Mouse (Mus musculus) midbrain, embryonic 10.5 days (tissue): Measurements from ENCODE around the gene Brpf1. TPM values are rescaled to one million over a fixed set of nuclear protein-coding genes. Genes with fewer than 3 reads are reported as not detected.

ENCODE experiments used
- DNase-seq: peaks from one replicate; pipeline ENCODE4 v3.0.0-alpha.2; 2017; ENCODE audit warnings: low spot score
- H3K27ac ChIP-seq: fragments of 300-500 bp; sonication (generic); replicated peaks from 2 replicates; pipeline ENCODE4 v1.5.1; 2016; ENCODE audit warnings: mild to moderate bottlenecking
- H3K27me3 ChIP-seq: fragments of 300-500 bp; sonication (generic); 2 replicates; pipeline ENCODE4 v1.6.1; 2016; ENCODE audit warnings: low read depth, mild to moderate bottlenecking; ENCODE audit not compliant: poor library complexity, severe bottlenecking
- H3K36me3 ChIP-seq: fragments of 300-500 bp; sonication (generic); 2 replicates; pipeline ENCODE4 v1.6.1; 2016; ENCODE audit warnings: mild to moderate bottlenecking, moderate library complexity
- H3K4me1 ChIP-seq: fragments of 300-500 bp; sonication (generic); 2 replicates; pipeline ENCODE4 v1.6.1; 2016
- H3K4me3 ChIP-seq: fragments of 300-500 bp; sonication (generic); 2 replicates; pipeline ENCODE4 v1.5.1; 2016; ENCODE audit warnings: mild to moderate bottlenecking, moderate library complexity
- H3K9me3 ChIP-seq: fragments of 300-500 bp; sonication (generic); replicated peaks from 2 replicates; pipeline ENCODE4 v1.6.1; 2016; ENCODE audit warnings: mild to moderate bottlenecking
- WGBS: fragments of 180-500 bp; shearing (Covaris S2); methylation state at CpG from one replicate; pipeline ENCODE4 v1.1.7; 2016; 5-methylcytosine and 5-hydroxymethylcytosine counted together
- polyA plus RNA-seq: library from polyadenylated mRNA; unstranded; fragments of >200 nt; fragmentation: Nextera tagmentation; extraction: Ambion mirVana; gene quantifications from 2 replicates; pipeline ENCODE4 v1.2.1, GENCODE M21; 2016

The Brpf1 gene
- polyA plus RNA-seq, 1 experiment from 2014 or later, result 22.4 TPM

DNA sequence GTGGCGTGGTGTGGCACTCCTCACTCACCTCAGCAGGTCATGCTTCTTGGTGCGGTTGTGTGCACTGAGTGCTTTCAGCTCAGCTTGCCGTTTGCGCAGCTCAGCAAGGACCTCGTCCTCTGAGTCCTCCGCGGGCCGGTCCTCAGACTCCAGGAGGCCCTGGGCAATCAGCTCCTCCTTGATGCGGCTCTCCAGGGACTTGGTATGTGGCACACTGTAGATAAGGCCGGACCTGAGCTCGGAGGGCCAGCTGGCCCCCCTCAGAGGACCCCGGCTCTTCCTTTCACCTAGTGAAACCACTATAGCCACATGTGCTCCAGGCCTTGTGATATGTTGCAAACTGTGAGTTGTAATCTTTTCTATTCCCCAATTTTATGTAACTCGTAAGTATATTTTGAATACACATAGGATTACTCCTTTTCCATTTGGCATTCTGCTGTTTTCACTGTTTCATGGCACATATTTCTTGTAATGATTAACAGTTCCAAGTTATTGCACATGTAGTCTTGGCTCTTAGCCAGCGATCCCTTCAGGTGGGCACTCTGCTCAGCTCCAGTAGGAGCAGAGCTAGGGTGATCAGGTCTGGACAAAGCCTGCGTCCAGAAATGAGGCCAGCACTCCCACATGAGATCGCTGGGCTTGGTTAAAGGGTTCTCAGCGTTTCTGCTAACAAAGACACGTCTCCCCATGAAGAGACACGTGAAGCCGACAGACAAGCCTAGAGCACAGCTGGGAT, 63.4 kb downstream of the Brpf1 start:
- Histone ChIP-seq H3K4me3 (no peak overlapping the region), H3K27me3 (no peaks in the 10 kb centered on the region), H3K4me1 (no peaks in the 10 kb centered on the region), H3K27ac (no peak overlapping the region), H3K9me3 (no peaks in the 10 kb centered on the region), H3K36me3 (peaks cover 87% of the 10 kb centered on the region)
- WGBS, result 93% methylated on average over 20 of the region's 20 CpGs
- DNase-seq, result no peak

- H3K27ac ChIP-seq, result no peak overlapping the region
- H3K9me3 ChIP-seq, result no peaks in the 10 kb centered on the region
- H3K4me3 ChIP-seq, result no peak overlapping the region
- peaks cover 76% of the 10 kb centered on the region for H3K36me3 ChIP-seq
- no peaks in the 10 kb centered on the region for H3K27me3 ChIP-seq
- no peak for DNase-seq
- peaks cover 14% of the 10 kb centered on the region for H3K4me1 ChIP-seq
- WGBS, result 94% methylated on average over 4 of the region's 4 CpGs
Measured at GRCm38 (mm10) chr6:113373491-113373890, 66.6 kb downstream of the Brpf1 start.

Other genes starting within 250 kb of the Brpf1 start
- 74.3 and 79.0 TPM in 2 replicates for gene Setd5, start 229.8 kb upstream of the Brpf1 start, polyA plus RNA-seq
- 13.8 and 21.6 TPM in 2 replicates for gene Lhfpl4, start 111.8 kb upstream of the Brpf1 start, polyA plus RNA-seq
- gene Mtmr14, start 69.3 kb upstream of the Brpf1 start, polyA plus RNA-seq, result 49.2 and 51.0 TPM in 2 replicates
- 0.27 and 0.38 TPM in 2 replicates for gene Cpne9, start 24.8 kb upstream of the Brpf1 start, polyA plus RNA-seq
- 16.1 and 18.8 TPM in 2 replicates for gene Ogg1, start 19.8 kb downstream of the Brpf1 start, polyA plus RNA-seq
- 47.2 and 54.3 TPM in 2 replicates for gene Camk1, start 36.8 kb downstream of the Brpf1 start, polyA plus RNA-seq
- 59.2 and 62.9 TPM in 2 replicates for gene Tada3, start 70.7 kb downstream of the Brpf1 start, polyA plus RNA-seq
- 379 and 381 TPM in 2 replicates for gene Arpc4, start 71.0 kb downstream of the Brpf1 start, polyA plus RNA-seq
- gene Ttll3, start 82.1 kb downstream of the Brpf1 start, polyA plus RNA-seq, result 5.9 and 6.7 TPM in 2 replicates
- 36.3 and 43.4 TPM in 2 replicates for gene Rpusd3, start 112.2 kb downstream of the Brpf1 start, polyA plus RNA-seq
- gene Cidec, start 128.6 kb downstream of the Brpf1 start, polyA plus RNA-seq, result not detected in 2 replicates
- 90.0 and 93.5 TPM in 2 replicates for gene Jagn1, start 135.4 kb downstream of the Brpf1 start, polyA plus RNA-seq
- gene Il17re, start 151.3 kb downstream of the Brpf1 start, polyA plus RNA-seq, result 1.1 and 1.4 TPM in 2 replicates
- 4.4 and 5.3 TPM in 2 replicates for gene Il17rc, start 164.3 kb downstream of the Brpf1 start, polyA plus RNA-seq
- 43.0 and 45.4 TPM in 2 replicates for gene Creld1, start 176.2 kb downstream of the Brpf1 start, polyA plus RNA-seq
- 2.0 and 2.3 TPM in 2 replicates for gene Prrt3, start 194.8 kb downstream of the Brpf1 start, polyA plus RNA-seq
- 82.0 and 83.4 TPM in 2 replicates for gene Emc3, start 224.5 kb downstream of the Brpf1 start, polyA plus RNA-seq
- 18.1 and 18.2 TPM in 2 replicates for gene Fancd2, start 224.5 kb downstream of the Brpf1 start, polyA plus RNA-seq